Mouse (Mus musculus) left cerebral cortex, adult 8-10 months (tissue): ENCODE data around the gene Mrpl52. TPM values are rescaled to one million over a fixed set of nuclear protein-coding genes. Genes with fewer than 3 reads are reported as not detected.

ENCODE experiments used
- DNase-seq, 2 experiments: peaks; one replicate each; pipeline ENCODE4 v3.0.0; 2022; ENCODE audit warnings: low spot score in 2 of 2
- total RNA-seq, 4 experiments: library from RNA; stranded (reverse); gene quantifications; 2 replicates each; pipeline ENCODE4 v1.2.4; 2022

Gene Mrpl52
- total RNA-seq, 4 experiments from 2014 or later, result 71.6 to 109 (median 87.4) TPM

DNA sequence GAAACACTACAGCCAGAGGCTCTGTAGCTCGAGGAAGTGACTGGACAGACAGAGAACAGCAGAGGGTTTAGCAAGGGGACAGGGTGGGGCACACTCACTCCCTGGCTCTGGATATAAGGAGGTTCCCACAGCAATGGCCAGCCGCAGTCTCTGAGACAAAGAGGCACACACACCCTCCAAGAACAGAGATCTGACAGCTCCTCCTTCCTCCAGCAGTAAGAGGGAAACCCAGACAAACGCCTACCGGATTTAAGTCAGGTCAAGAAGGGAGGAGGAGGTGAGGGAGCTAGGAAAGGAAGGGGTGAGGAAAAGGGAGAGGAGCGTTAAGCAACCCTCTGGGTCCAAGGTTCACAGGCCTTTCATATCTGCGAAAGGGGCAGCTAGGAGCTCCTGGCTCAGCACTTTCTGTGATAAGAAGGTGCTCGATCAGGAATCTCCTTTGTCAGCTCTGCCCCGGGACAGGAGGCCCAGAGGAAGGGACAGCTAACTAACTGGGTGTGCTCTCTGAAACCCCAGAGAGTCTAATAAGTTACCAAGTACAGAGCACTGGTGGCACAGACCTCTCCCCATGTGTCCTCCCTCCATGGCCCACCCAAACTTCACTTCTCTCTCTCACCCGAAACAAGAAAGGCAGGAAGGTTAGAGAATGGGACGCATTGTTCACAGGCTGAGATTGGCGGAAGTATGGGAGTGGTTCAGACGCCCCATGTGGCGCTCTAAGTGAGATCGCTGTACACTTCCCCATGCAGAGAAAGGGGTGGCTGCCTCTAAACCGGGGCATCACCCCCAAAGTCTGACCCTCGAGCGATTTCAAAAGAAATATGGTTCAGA is 16.5 kb upstream of the Mrpl52 start:
- DNase-seq, result no peak

DNA sequence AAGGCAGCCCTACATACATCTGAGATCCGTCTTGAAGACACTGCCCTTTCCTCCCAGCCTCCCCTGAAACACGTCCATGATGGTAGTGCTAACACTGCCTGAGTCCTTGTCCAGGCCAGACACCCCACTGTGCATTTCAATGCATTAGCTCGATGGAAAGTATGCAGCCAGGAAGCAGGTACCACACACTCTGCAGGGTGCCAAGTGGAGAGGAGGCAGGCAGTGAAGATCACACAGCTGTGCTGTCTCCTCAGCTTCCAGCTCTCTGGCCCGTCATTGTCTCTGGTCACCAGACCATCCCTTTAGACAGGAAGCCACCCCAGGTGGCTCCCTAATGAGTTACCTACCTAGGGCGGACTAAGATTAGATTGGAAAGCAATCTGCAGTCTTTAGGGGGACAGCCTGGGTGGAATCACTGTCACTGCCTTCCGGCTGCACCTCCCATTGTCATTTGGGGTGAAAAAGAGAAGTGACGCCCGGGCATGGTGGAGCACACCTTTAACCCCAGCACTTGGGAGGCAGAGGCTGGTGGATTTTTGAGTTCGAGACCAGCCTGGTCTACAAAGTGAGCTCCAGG is 14.6 kb upstream of the Mrpl52 start:
- no peak for DNase-seq

DNA sequence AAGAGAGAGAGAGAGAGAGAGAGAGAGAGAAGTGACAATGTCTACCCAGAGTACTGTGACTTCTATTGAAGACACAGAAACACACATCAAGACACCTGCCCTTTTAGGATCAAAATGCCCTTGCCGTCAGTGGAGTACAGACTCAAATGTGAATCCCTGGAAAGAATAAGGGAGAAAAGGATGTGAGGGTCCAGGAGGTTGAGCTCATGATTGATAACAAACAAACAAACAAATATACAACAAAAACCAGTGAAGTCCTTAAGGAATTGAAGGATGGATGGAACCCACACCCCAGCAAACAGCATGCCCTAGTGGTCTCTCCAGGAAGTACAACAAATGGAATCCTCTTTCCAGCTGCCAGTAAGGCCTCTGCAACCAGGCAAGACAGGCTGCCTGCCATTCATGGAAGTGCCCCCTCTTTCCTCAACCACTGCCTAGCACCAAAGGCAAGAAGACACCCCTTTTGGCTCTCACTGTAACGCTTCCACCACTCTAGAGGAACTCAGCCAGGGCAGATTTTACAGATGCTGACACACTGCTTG is 14.0 kb upstream of the Mrpl52 start:
- DNase-seq, result peak in 1 of 2 experiments; percentile 35

DNA sequence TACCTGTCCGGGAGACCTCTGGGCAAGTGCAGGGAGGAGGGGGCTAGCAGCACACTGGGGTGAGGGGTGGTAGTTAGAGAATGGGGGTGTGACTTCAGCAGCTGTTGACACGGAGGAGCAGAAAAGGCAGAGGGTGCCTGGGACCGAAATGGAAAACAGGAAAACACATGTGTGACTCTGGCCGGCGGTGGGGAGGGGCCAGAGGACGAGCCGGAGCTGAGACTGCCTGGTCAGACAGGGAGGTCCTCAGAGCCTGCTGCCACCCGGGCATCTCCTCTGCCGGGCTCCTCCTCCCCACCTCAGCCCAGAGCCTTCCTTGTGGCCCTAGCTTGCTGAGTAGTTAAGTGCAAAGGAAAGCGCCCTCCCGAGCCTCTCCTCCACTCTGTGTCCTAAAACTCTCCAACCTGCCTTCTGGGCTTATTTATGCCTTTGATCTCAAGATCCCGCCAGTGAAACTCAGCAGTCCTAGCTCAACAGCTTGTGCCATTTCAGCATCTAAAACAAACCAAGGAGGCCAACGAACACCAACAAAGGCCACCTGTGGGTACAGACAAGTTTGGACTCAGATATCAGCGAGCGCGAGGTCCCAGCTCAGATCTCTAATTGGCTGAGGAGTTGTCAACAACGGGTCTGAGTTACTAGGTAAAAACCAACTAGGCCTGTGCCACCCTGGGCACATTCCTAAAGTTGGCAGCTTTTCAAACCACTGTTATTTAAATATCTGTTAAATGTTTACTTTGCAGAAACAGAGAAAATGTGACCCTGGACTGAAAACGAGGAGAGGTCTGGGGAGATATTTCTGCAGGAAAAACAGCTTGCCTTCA is 12.6 kb upstream of the Mrpl52 start:
- DNase-seq, result no peak

DNA sequence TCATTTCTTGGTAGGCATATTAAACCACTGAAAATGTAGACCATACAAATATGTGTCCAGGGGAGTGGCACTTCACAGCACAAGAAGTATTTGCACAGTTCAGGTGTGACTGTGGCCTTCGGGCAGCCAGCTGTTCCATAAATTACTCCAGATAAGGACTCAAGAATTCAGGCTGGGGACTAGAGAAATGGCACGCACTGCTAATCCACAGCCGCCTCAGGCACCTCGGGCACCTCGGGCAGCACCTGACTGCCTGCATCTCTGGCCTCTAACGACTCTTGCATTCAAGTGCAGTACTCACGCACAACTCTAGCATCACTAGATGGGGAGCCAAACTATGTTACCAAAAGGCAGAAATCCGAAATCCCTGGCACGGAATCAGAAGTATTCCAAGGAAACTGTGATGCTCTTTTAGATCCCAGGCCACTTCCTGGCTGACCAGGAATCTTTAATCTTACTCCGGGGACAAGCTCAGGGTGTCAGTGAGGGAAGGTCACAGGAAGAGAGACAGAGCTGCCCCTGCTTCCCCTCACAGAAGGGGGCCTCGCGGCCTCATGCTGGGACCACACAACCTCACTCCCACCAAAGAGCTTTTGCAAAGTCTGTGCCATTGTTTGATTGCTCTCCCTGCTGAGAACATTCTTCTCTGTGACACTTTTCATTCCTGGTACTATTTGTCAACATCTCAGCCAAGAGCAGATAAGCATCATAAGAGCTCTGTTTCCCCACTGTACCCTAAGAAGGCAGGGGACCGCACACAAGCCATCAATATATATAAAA is 11.3 kb upstream of the Mrpl52 start:
- no peak for DNase-seq

DNA sequence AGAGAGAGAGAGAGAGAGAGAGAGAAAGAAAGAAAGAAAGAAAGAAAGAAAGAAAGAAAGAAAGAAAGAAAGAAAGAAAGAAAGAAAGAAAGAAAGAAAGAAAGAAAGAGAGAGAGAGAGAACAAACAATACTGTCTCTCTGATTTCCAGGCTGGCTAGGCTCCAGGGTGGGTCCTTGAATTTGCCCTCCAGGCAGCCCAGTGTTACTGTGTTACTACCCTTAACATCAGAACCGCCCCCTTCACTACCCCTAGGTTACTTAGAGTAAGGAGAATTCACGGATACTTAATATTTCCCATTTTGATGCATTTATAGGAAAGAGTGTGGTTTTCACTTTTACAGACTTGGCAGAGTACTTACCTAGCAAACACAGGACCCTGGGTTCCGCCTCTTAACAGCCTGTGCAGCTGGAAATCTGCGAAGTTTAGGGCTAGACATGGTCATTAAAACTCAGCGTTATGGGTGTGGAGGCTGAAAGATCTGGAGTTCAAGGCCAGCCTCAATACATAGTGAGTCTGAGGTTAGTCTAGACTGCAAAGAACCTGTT is 10.4 kb upstream of the Mrpl52 start:
- no peak for DNase-seq

DNA sequence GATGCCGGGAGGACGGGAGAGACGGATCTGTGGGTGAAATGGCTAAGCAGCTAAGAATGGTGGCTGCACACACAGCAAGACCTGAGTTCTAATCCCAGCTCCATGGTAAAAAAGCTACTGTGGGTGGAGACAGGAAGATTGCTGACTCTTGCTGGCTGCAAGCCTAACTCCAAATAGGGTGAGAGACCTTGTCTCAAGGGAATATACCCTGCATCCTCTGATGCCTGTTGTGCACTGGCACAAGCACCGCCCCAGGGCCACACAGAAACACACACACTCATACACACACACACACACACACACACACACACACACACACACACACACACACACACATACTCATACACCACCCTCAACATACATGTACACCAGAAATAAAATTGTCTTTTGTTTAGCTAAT is 9.9 kb upstream of the Mrpl52 start:
- DNase-seq, result no peak

DNA sequence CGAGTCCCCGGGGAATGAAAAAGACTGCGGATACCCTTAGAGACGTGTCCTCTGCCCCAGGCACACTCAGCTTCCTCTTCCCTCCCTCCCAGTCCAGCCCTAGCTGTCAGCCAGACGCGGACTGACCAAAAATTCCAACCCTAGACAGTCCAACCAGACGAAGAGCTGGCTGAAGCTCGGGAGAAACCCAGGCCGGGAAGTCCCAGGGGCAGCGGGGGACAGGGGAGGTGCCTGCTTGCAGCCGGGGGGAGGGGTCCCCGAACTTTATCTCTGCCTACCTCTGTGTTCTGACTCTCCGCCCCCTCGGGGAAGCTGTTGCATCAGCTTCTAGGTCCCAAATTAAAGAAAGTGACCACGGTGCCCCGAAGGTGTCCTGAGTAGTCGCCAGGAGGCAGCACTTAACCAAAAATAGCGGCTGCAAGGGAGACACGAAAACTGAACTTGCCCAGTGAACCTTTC is 9.1 kb upstream of the Mrpl52 start, which contains the start of gene Slc7a7:
Slc7a7 (minus strand) TSS at position 158 of the 459 bp plus-strand sequence.
- DNase-seq, result no peak

DNA sequence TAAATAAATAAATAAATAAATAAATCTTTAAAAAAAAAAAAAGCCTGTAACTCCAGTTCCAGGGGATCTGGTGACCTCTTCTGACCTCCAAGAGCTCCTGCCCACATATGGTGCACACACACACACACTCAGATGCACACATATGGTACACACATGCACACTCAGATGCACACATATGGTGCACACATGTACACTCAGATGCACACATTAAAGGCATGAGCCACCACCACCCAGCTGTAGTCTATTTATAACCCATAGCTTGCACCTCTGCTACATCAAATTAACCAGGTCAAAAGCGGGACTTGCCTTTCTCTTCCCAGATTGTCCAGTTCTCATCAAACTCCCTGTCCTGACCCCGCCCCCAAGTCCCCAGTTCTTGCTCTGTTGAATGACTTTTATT is 5.7 kb upstream of the Mrpl52 start:
- no peak for DNase-seq

DNA sequence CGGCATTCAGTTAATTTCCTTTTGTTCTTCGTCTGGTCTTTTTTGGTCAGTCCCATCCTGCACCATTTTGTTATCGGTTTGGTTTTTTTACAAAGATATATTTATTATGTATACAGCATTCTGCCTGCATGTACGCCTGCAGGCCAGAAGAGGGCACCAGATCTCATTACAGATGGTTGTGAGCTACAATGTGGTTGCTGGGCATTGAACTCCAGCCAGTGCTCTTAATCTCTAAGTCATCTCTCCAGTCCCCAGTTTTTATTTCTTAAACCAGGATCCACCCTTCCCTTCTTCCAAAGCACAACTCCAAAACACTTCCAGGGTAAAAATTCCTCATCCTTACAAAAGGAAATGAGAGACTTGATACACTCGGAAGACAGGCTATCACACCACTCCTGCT is 3.3 kb upstream of the Mrpl52 start:
- DNase-seq, result no peak

DNA sequence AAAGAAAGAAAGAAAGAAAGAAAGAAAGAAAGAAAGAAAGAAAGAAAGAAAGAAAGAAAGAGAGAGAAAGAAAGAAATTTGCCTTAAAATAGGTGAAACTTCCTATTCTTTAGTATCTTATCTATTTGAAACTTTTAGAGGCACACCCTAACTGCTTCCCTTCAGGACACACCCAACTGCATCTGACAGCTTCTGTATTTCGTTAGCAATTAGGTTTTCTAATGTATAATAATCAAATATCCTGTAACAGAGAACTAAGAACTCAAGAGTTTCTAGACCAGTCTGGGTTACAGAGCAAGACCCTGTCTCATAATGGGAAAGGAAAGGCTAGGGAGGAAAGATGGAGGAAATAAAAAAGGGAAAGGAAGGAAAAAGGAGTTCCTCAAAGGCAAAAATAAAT is 2.1 kb upstream of the Mrpl52 start:
- DNase-seq, result no peak

DNA sequence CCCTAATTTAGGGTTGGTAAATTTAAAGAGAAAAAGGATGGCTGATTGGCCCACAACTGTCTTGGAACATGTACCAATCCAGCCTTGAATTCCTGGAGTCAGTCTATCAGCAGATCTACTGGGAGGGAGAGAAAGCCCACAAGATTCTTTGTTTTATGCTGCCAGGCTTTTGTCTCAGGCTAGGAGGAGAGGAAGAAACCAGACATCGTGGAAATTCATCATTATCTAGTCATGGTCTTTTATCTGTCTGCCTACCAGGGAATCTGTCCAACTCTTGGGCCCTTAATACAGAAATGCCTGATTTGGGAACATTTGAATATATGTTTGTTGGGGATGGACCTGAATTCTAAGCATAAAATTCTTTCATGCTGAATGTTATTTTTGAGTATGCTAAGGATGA is 1.2 kb upstream of the Mrpl52 start:
- DNase-seq, result no peak

DNA sequence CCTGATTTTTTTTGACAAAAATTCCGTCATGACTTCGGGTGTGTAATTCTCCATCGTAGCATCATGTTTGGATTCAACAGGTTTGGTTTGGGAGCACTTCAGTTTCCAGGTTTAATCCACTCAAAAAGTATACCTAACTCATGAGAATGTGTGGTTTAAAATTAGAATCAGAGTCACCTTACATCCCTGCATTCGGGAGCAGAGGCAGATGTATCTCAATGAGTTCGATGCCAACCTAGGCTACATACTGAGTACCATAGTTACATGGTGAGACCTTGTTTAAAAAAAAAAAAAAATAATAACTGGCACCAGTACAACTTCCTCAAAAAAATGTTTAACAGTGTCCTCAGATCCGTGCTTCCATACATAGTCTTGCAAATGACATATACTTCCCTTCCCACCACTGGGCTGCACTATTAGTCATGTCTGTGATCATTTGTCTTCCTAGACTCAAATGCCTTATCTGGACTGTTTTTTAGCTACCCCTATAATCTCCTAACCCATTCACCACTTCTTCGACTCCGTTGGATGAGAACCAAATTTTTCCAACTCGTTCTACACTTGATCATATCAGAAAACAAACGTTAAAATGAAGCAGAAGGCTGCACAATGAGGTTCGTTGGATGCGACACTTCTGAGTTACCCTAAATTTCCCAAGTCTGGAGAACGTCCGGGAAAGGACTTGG is 563 bp upstream of the Mrpl52 start:
- no peak for DNase-seq

DNA sequence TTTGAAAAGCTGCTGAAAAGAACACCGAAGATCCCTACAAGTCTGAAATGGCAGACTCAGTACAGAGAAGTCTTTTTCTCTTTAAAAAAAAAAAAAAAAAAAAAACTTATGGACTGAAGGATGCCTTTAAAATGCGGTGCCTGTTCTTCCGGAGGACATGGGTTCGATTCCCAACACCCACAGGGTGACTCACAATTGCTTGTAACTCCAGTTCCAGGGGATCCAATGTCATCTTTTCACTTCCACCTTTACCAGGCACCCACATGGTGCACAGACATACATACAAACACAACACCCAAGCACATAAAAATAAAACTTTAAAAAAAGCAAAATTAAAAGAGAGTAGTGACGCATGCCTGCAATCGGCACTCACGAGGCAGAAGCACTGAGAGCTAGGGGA is 987 bp downstream of the Mrpl52 start:
- no peak for DNase-seq

DNA sequence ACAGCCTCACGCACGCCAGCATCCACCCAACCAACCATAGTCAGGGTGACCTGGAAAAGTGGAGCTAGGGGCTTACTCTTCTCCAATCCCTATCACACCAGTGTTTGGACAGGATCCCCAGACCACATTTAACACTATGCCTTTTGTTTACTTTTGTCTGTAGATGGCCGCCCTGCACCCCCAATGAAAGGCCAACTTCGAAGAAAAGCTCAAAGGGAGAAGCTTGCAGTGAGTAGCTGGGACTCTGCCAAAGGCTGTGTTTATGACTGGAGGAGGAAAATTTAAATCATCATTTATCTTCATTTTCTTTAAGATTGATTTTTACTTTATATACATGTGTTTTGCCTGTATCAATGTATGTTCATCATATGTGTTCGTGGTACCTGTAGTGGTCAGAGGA is 1.7 kb downstream of the Mrpl52 start:
- no peak for DNase-seq

DNA sequence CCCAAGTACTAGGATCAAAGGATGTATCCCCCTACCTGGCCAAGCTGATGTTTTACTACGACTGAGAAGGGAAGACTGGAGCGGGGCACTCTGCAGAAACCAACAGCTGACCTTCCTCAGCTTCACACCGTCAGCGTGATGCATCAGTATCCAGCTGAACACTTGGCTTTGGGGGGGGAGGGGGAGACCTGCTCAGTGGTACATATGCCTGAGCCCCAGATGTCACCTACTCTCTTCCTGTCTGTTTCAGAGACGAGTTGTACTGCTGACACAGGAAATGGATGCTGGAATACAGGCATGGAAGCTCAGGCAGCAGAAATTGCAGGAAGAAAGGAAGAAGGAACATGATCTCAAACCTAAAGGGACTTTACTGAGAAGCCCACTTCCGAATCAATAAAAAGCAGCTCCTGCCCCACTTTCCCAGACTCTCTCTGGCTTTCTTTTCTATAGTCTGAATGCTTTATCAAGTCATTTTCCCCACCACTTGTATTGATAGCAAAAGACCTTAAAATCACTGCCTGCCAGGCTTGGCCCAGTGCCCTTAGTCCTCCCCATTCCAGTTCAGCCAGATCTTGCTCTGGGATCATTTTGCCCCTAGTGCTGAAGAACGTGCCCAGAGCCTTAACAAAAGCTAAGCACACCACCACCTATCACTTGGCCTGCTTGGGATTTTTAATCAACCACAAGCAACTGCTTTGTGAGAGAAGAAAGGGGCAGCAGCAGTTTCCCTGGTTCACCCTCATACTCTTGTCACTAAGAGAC is 2.8 kb downstream of the Mrpl52 start:
- no peak for DNase-seq

DNA sequence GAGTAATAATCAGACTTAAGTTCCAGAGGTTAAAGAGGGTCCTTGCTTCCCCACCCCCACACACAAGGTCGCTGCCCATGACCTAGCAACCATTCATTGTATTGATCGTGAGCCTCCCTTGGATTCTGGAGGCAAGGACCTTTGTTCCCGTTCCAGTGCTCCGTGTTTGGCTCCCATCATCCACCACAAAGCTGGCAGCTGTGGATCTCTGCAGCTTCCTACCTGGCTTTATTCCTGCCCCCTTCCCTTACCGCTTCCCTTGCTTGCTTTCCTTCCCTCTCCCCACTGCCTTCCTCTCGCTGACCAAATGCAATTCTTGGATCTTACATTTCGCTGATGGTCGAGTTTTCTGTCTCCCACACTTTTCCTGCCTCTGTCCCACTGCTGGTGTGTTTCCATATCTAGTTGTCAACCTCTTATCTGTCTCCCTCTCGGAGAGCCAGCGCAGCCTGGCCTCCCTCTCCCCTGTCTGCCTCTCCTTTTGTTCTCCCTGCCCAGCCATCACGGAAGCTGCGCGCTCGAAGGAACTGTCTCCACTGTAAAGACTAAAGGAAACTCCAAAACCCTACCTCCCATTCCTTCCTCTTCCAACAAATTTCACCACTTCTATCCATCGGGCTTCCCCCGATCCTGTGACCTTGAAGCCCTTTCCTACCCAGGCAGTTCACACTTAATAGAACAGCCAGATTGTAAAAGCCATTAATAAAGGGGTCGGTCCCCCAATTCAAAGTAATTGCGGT is 3.9 kb downstream of the Mrpl52 start:
- no peak for DNase-seq

DNA sequence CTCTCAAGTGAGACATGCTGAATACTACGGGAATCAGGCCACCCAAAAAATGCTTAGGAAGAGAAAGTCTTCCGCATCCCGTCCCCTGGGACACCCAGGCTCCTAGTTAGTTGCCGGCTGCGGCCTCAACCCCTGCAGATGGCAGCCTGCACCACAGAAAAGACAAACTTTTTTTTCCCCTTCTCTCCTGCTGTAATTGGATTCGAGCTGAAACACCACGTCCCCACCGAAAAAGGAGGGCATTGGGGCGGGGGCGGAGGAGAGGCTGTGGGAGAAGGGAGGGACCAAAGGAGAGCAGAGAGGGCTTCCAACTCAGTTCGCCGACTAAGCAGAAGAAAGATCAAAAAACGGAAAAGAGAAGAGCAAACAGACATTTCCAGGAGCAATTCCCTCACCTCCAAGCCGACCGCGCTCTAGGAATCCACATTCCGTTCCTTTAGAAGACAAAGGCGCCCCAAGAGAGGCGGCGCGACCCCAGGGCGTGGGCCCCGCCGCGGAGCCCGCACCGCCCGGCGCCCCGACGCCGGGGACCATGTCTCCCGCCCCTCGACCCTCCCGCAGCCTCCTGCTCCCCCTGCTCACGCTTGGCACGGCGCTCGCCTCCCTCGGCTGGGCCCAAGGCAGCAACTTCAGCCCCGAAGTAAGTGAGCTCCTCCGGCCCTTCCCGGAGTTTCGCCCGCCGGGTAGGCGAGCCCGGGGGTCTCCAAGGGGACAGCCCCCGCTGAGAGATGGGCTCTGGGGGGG is 4.8 kb downstream of the Mrpl52 start, which contains the start of gene Mmp14:
Mmp14 (plus strand) TSS at position 279 of the 744 bp plus-strand sequence.
- DNase-seq, result peak in 1 of 2 experiments; percentile 37
